Mouse (Mus musculus) 3T3-L1 (cell line): ENCODE results near the gene Dnal1.

Experiments
- DNase-seq: peaks from one replicate; pipeline ENCODE4 v3.0.0-alpha.2; 2015; ENCODE audit warnings: low read depth, low spot score

Dnal1 gene

DNA sequence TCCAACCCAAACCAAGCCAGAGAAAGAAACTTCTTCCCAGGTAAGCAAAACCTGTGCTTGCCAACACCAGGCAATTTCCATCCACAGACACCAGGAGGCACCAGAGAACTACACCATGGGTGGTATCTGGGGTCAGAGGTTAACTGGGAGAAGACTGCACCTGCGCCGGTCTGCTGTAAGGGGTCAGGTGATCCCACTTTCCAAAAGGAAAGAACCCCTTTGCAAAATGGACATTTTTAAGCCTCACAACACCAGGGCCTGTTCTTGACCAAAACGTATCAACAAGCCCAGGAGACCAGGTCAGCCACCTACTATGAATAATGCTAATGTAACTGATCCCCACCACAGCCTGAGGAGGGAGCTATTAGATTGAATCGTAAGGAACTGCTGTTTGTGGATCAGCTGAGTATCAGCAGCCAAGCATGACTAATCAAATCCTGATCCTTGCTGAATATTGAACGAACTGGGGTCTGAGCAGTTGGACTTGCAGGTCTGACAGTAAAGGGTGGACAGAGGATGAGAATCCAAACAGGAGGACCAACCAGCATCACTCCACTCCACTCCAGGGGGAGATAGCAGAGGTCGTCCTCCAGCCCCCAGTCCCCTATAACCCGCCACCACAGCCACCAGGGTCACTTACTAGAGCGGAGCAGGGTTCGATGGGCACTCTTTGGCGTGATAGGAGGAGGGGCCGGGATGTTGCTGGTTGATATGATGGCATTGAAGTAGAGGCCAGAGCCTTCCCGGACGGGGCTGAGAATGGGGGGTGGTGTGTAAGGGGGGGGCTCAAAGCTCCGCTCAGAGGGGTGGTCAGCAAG lies 47.7 kb downstream of the Dnal1 start:
- DNase-seq = peak; percentile 46

DNA sequence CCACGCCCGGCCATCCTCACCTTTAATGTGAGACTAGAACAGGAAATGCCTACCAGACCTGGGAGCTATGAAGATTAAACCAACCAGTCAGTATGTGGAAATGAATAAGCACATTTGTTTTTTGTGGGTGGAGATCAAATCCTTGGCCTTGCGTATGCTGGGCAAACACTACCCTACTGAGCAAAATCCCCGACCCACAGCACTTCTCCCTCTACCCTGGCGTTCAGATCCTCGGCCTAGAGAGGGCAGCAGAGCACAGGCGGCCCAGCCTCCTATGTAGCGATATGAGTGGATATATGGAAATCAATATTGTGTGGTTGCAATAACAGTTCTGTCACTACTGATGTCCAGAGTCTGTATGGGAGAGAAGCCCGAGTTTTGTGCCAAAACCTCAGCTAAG lies 49.0 kb downstream of the Dnal1 start:
- DNase-seq = peak; percentile 33

DNA sequence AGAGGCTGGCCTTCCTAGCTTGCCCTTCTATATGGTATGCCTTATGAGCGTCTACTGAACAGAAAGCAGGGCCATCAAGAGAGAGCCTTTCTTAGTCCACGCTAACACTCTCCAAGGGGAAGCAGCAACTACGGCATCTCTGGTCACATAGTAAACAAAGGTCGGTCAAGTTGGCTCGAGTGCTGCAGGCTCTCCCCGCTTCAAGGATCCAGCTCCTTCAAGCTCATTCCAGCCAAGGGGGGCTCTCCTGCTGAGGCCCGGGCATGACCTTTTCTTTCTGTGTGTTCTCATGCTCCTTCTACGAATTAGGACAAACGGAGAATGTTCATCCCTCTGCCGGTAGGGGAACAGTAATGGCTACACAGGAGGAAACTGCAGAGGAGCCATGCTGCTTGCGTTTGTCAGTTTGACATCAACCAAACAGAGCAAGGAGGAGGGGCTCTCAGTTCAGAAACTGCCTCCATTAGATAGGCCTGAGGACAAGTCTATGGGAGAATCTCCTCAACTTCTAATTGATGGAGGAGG lies 49.5 kb downstream of the Dnal1 start:
- no peak for DNase-seq

DNA sequence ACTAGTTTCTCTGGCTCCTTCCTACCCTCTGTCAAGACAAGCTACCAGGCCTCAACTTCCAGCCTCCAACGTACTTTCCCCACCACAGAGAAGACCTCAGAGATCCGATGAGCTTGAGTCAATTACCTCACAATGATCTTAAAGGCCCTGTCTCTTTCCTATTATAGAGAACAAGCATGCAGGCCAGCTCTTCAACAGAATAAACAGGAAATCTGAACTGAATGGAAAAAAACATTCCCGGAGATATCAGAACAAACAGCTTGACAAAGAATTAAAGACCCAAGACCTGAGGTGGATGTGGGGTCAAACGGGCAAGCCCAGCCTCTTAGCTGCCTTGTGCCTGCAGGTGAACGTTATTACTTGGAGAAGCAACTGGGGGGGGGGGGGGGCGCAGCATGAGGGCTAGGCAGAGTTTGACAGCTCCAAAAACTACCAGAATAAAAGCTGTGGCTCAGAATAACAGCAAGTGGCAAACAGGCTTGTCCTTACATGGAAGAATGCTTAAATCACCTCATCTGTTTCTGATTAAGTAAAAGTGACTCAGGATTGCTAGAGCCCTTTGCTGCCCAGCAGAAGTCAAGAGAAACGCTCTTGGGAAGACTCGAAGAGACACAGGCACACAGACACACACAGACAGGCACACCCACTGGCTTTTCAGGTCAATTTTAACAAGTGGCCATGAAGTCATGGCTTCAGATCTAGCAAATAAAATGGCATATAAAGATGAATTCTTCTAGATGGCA lies 51.6 kb downstream of the Dnal1 start:
- DNase-seq = peak; percentile 91

DNA sequence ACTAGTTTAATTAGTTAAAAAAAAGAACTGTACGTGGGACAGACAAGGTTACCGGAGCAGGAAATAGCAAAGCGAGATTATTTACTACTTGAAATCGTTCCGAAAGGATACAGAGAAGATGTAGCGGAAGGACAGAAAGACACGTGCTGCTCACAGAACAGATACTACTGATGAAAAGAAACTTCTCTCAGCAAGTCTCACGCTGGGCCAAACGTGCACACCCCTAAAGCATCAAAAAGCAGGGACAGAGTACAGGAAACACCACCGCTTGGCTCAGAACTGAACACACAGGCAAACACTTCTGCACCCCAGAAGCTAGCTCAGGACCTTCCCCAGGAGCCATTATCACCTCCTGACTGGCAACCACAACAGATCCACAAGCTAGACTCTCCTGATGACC lies 56.4 kb downstream of the Dnal1 start:
- DNase-seq = no peak

- no peak for DNase-seq
Measured at GRCm38 (mm10) chr12:84172216-84172615, 58.0 kb downstream of the Dnal1 start.

- DNase-seq = no peak
Measured at GRCm38 (mm10) chr12:84172862-84173261, 58.7 kb downstream of the Dnal1 start.

DNA sequence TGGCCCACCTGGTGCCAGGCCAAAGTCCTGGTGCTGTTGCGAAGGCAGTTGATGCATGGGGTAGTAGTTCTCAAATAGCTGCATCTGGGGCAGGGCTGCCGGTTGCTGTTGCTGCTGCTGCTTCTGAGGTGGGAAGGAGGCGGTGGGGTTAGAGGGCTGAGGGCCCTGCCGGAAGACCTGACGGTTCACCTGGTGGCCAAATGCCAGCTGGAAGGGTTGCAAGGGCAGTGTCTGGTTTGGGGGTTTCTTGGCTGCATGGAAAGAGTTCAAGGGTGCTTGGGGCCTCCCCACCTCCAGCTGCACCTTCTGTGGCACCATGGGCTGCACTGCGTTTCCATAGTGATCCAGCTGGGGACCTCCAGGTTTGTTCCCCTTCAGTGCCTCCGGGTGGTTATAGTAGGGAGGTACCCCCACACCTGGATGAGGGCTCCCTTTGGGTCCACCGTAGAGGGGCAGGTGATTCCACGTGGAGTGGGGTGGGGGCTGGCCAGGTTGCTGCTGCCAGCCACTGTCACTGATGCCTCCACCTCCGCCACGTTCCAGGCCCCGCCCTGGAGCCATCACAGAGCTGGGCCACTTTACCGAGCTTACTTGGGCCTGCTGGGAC lies 59.2 kb downstream of the Dnal1 start:
- no peak for DNase-seq

- no peak for DNase-seq
Measured at GRCm38 (mm10) chr12:84174190-84174811, 60.1 kb downstream of the Dnal1 start.

GRCm38 (mm10) chr12:84174871-84175270 lies 60.7 kb downstream of the Dnal1 start:
- peak; percentile 63 for DNase-seq

DNA sequence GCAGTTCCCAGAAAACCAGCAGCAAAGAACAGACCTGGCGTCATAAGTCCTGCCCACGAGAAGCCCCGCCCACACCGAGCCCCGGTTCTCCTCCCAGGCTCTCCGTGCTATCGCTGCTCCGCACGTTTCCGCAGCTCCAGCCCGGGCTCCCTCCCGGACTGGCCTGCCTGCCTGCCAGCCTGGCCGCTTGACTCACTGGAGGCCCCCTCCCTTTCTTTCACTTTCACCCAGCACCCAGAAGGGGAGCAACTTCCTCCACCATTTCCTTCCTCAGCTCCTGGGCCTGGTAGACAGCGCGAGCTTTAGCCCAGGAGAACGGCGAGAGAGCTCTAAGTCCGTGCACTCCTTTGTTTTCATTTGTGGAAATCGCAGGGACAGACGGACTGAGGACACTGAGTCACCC lies 61.5 kb downstream of the Dnal1 start:
- DNase-seq = peak; percentile 85

GRCm38 (mm10) chr12:84176126-84176769 lies 62.1 kb downstream of the Dnal1 start:
- peak; percentile 72 for DNase-seq

- no peak for DNase-seq
Measured at GRCm38 (mm10) chr12:84176886-84177765, 63.0 kb downstream of the Dnal1 start.

GRCm38 (mm10) chr12:84178052-84178451 lies 63.9 kb downstream of the Dnal1 start:
- peak; percentile 37 for DNase-seq

GRCm38 (mm10) chr12:84178652-84179445 lies 64.7 kb downstream of the Dnal1 start:
- peak; percentile 51 for DNase-seq

DNA sequence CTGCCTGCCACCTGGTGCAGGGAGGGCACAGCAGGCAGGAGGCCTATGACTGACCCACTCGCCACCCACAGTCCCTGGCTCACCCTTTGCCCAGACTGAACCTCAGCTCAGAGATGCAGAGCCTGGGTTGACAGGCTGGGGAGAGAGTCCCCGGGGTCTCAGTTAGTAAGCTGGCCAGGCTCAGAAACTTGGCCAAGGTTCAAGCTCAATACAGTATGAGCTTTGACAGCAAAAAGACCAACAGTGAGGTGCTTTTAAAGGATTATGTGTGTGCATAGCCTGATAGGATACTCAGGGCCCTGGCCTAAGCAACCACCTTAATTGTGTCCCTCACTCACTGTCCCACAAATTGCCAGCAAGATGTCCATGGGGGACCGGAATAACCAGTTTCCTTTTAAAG lies 65.9 kb downstream of the Dnal1 start:
- DNase-seq = no peak

DNA sequence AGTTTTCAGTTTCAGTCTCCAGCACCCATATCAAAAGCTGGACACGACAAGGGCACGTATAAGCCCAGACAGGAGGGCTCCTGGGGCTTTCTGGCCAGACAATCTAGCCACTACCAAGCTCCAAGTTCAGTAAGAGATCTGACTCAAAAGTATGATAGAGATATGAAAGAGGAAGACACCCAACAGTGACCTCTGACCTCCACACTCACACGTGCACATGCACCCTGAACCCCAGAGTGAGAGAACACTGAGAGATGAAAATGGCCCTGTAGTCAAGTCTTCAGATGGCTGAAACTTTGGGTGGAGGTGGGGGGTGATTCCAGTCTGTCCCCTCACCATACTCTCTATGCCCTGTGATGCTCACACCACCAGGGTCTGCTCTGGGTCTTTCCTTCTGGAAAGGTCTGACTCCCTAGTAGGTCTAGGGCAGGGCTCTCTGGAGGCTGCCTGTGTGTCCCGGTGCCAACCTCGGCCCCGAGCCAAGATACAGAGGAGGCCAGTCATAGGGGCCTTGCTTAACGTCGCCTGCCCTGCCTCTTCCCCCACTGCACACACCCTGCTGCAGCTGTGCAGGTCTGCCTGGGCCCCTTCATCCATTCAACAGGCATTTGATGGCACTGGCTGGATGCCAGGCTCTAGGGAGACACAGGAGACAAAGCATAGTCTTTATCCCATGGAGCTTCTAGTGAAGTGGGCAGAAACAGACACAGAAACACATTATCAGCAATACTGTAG lies 66.7 kb downstream of the Dnal1 start:
- DNase-seq = peak; percentile 76

DNA sequence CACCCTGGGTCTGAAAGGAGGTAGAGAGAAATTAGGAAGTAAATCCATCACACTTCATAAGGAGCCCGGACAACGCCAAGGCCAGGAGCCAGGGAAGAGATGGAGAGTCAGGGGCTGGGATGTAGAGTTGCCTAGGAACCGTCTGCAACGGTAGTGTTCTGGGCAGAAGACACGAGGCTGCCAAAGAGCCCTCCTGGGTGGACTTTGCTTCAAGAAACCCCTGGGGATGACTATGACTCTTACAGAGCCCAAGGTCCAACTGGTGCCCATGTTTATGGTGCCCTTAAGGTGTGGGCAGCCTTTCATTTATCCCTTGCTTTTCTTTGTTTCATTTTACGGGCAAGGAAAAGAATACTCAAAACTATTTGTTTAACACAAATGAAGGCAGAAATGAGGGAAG lies 67.8 kb downstream of the Dnal1 start:
- DNase-seq = no peak

GRCm38 (mm10) chr12:84184979-84185378 lies 70.8 kb downstream of the Dnal1 start:
- no peak for DNase-seq
